Mouse (Mus musculus) skeletal muscle tissue, adult 2 months (tissue): Measurements from ENCODE around the gene Mid1.
A peak's percentile ranks its signal among the peaks of the same experiment; 100 is the strongest.

ENCODE experiments used
- DNase-seq: peaks from one replicate; pipeline ENCODE4 v3.0.0-alpha.2; 2012; ENCODE audit warnings: low read depth, low spot score

The Mid1 gene

DNA sequence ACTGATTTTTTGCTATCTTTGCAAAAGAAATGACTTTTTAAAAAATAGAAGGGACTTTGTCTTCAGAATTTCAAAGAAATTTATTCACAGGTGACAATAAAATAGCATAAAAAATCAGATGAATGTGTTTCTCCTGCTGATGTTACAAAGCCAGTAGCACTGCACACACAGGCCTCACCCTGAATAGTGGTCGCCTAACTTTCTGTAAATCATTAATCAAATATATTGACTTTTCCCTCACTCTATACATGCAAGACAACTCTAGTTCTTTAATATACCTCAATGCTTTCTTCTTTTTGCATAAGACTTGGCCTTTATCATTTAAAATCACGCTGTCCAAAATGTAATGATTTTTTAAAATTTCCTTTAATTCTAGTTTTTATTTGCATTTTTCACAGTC, 126.8 kb downstream of the Mid1 start:
- no peak for DNase-seq

GRCm38 (mm10) chrX:169813673-169814072, 128.7 kb downstream of the Mid1 start:
- no peak for DNase-seq

DNA sequence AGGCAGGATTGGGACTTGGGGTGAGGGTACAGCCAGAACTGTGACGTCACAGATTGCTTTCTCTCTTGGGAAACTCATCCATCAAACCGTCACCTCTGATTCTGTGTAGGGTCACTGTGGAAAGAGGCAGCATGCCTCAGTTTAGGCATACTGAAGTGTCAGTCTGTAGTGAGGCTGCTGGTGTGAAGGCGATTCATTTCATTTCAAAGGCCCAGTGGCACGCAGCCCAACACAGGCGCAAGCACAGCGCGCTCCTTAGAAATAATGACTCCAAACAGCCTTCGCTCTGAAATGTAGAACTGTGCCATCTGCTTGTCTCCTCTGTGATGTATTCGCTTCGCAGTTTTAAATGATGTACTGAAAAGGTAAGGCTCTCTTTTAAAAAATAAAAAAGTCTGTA, 141.9 kb downstream of the Mid1 start:
- no peak for DNase-seq

DNA sequence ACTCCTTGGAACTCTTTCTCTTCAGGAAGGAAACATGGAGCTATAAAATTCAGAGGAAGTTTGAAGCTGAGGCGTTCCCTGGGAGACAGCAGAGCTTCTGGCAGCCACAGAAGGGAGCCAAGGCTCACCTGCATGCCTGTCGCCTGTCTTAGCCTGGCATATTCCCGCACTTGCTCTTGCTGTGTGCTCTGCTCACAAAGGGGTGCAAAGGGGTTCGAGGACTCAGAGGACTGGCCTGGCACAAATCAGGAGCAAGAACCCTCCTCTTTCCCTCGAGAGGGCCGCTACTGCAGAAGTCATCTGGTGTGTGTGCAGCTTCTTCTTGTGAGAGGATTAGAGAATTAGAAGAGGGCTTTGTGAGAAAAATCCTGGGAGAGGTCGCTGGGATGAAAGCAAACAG, 142.7 kb downstream of the Mid1 start:
- DNase-seq: no peak

GRCm38 (mm10) chrX:169828136-169828535, 143.1 kb downstream of the Mid1 start:
- no peak for DNase-seq

DNA sequence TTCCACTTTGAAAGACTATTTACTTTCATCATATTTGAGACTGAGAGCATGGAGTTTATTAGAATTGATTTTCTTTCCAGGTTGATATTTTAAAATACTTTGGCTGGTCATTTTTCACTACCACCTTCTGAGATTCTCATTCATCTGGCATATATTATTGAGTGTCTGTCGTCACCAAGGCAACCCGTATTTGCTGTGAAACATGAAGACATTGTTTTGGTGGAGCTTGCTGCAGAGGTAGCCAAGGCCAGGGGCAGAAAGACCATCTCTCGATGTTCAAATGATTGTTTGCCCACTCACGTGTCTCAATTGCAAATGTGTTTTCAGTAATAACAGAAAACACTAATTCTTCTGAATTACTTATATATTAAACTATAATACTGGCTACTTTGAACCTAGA, 145.1 kb downstream of the Mid1 start:
- no peak for DNase-seq

DNA sequence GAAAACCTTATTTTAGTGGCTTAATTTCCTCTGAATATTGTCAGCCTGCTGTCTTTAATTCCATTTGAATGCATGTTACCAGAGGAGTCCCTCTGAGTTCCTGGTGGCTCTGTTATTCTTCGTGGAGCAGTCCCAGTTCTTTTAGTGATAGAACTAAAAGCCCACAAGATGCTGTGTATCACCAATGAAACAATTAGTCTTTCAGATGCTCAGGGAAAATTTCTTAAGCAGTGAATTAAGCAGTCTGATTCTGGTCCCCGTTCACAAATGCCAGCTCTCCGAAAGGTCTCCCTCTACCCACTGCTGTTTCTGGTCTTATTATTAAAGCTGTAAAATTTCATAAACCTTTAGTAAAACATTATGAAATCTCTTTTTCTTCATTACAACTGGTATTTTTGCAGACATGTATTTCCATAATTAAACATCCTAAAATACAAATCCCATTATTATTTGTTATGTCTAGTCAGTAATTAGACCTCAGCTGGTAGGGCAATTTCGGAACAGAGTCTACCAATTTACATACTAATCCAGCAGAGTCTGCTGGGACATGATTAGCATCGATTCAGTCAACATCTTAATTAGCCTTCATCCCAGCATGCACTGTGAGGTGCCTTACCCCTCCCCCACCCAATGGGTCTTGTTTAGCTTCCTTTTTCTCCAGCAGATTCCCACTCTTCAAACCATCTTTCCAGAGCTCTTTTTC, 153.1 kb downstream of the Mid1 start:
- no peak for DNase-seq

DNA sequence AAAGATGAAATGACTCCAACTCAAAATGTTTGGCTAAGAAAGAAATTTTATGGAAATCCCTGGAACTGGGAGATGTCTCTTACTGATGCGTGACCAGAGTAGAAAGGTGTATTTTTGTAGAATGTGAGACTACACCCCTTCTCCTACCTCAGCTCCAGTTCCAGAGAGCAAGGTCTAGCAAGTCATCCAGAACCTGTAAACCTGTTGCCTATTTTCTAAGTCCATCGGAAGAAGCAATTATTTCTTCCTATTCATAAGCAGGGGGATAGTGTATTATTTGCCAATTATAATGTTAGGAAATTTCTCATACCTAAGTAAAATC, 153.6 kb downstream of the Mid1 start:
- DNase-seq: no peak

DNA sequence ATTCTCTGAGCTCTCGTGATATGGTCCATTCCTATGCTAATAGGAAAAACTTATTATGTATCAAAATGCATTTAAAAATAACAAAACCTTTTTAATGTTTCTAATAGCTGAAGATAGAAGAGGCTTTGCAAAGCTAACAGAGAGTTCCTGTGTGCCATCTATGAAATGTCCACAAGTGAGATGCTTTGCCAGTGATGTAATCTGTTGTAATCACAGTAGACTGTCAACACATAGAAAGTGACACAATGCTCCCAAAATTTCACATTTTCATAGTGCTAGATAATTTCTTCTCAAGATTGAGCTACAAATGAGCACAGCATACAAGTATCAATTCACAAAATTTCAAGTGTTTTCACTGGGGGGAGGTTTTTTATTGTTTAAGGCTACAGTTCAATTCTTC, 158.3 kb downstream of the Mid1 start:
- no peak for DNase-seq

- DNase-seq: no peak
Measured at GRCm38 (mm10) chrX:169844150-169844772, 159.3 kb downstream of the Mid1 start.

DNA sequence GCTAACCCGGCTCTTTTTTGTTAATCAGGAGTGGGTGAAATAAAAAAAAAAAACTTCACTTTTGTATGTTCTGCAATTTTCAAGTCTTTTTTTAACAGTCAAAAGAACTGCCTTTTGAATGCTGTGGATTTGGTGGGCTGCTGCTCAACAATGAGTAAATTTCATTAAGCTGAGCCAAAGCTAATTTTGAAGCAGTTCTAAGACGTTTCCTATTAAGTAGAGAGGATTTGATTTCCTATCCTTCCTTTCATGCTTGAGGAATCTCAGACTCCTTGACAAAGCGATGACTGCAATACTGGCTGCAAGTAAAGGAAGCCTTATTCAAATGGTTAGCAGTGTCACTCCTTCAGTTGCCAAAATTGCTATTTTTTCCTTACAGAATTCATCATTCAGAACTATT, 161.2 kb downstream of the Mid1 start:
- DNase-seq: no peak

DNA sequence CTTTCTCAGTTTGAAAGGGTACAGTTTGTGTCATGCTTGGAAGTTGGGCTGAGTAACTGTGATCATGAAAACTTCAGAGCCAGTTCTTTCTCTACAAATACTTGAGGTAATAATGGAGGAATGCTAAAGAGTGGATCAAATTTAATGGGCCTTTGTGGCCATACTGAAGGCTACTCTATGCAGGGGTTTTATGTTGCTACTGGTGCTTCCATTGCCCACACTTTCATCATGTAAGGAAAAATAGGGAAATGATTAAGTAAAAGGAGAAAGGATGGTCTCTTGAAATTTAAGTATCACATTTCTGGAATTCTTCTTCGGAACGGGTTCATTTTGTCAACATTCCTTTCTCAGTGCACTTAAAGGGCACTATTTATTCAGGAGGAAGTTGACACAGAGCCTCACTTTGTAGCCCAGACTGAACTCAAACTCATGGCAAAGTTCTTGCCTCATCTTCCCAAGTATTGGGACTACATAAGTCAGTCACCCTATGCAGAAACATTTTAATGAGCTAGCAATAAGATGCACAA, 176.3 kb downstream of the Mid1 start:
- DNase-seq: no peak

- no peak for DNase-seq
Measured at GRCm38 (mm10) chrX:169862440-169862839, 177.4 kb downstream of the Mid1 start.

DNA sequence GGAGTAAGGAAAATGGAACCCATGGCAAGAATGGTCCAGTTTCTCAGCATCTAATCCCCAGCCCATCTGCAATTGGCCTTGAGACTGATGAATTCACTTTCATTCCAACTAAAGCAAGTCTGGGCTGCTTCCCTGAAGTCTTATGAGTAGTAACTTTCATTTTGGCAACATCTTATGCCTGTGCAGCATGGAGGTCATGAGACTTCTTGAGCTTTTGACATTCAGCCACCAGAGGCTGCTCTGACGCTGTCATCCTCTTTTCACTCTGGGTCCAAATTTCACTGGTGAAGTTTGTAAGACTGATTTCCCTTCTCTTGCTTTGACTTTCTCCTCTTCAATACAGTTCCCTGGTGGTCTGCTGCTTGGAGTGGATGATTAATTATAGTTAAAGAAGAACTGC, 177.8 kb downstream of the Mid1 start:
- DNase-seq: peak; percentile 50

GRCm38 (mm10) chrX:169863841-169864240, 178.8 kb downstream of the Mid1 start:
- DNase-seq: no peak

DNA sequence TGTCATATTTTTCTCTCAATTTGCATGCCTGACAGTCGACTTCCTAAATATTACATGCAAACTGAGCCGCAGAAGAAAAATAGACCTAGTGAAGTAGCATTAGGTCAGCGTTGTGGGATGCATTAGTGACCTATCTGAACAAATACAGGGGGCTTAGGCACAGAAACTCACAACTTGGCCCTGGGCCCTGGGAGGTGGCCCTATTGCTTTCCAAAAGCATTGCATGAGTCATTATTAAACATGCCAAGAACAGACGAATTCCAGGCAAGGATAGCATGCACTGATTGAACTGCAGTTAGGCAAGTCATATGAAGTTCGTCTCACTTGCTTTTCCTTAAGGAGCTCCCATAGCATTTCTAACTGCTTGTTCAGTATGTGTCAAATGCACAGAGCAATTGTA, 183.2 kb downstream of the Mid1 start:
- DNase-seq: no peak

DNA sequence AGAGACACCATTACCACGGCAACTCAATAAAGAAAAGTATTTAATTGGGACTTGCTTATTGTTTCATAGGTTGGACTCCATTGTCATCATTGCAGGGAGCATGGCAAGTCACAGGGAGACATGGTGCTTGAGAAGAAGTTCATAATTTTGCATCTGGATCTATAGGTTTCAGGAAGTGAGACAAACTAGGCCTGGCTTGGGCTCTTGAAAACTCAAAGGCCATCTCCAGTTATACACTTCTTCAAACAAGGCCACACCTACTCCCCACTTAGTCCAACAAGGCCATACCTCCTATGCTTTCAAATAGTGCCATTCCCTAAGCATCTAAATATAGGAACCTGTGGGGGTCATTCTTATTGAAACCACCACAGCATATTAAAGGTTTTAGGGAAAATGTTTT, 189.5 kb downstream of the Mid1 start:
- DNase-seq: no peak

DNA sequence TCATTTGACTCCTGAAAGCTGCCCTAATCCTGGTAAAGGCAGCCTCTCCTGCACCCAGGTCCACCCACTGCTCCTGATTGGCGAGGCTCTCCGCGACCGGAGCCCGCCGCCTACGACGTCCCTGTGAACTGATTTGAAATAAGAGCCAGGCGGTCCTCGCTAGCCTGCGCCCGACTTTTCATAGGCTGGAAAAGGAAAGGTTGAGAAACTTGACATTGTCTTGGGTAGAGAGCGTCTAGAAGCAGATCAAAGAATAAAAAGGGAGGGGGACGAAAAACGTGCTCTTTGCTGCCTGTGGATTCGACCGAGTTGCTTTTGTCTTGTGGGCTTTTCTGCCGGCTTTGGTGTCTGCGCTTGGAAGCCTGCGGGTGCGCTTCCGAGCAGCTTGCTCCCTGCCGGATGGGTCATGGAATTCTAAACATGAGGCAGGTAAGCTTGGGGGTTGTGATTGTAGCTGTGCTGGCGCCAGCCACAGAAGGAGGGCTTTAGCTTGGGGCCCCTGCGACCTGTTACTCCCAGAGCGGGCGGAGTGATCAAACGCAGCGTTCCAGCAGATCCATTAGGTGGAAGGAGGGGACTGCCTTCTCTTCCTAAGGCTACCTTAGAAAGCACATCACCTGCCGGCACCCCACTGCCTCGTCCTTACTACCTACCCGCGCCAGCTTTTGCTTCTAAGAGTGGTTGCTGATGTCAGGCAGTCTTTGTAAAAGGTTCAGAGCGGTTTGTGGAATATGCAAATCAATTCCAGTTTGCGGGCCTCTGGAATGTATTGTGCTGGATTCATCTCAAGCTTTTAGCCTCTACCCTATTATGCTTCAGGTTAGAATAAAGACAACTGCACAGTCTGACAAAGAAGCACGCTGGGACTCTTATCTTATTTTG, 194.7 kb downstream of the Mid1 start:
- DNase-seq: peak; percentile 76

DNA sequence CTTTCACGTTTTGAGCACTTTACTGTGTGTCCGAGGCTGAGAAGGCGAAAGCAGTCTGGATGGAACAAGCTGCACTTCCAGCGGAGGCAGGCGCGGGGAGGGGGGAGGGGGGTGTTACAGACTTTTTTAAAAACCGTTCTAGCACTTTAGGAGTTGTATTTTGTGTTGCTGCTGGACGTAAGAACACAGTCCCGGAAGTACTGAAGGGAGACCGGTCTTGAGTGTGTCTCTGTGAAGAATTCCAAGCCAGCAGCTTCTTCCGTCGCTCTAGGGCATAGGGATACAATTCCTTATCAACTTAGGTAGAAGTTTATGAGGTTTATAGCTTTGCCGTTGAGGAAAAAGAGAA, 195.3 kb downstream of the Mid1 start:
- DNase-seq: no peak

- no peak for DNase-seq
Measured at GRCm38 (mm10) chrX:169880826-169881225, 195.8 kb downstream of the Mid1 start.

DNA sequence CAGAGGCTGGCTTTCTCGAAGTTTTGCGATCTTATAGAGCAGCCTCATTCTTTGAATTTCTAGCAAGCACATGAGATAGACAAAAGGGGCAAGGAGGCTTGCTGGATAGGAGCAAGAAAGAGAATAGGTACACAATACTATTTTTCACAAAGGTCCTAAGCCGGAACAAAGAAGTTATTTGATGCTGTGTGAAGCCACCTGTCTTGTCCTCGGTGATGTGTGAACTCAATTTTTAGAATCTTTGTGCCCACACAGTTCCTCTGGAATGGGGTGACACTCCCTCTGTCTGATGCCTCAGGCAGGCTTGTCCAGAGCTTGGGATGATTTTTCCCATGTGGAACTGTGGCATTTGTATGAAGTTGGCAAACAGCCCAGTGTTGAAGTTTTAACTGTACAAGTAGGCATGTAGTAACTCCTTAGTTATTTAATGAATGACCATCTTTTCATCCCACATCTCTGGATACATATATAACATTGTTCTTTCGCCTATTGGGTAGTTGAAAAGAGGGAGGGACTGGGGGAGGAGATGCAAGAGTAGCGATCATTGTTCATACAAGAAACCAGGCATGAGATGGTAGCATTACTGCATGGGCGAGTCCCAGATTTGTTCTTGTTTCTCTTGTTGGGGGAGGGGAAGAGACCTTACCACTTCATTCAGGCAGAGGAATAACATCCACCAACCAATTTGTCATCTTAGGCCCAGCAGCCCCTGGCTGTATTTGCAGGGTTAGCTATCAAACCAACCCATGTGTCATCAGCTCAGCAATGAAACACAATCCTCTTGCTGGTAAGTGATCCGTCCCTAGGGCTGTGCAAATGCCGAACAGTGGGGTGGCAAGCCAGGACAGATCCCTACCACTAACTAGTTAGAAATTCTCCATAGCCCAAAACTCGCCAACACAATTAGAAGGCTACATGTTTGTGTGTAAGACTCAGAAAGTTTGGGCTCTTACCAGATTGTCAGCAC, 196.5 kb downstream of the Mid1 start:
- peak; percentile 38 for DNase-seq

- no peak for DNase-seq
Measured at GRCm38 (mm10) chrX:169882220-169882609, 197.2 kb downstream of the Mid1 start.
